Mouse (Mus musculus): ENCODE results near the gene Slc5a4a. TPM values are rescaled to one million over a fixed set of nuclear protein-coding genes. Genes with fewer than 3 reads are reported as not detected.

Slc5a4a gene
- total RNA-seq, 2 experiments from 2014 or later: not detected

GRCm38 (mm10) chr10:76214161-76214560, 66.9 kb downstream of the Slc5a4a start:
- intact Hi-C loops (cut with DNase I): no loop called here
- peak in 1 of 2 experiments; percentile 4 for DNase-seq

DNA sequence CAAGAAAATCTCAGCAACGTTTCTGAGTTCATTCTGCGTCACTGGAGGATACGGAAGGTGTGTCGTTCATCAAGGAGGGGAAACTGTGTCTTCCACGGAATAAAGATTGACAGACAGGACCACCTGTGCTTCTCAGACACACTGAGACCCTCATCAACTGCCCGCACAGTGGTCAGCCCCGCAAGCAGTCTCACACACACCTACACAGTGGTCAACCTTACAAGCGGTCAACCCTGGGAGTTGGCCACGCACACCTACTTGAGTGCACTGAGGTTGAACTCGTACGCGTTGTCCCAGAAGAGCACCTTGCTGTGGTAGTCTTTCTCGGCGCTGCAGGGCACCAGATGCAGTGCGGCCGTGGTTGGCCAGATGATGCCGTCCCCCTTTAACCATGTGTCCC, 69.8 kb downstream of the Slc5a4a start:
- DNase-seq: peak in 1 of 2 experiments; percentile 8
- intact Hi-C loops (cut with DNase I): no loop called here

- DNase-seq: peak in 1 of 2 experiments; percentile 2
- intact Hi-C loops (cut with DNase I): no loop called here
Measured at GRCm38 (mm10) chr10:76218240-76218639, 71.0 kb downstream of the Slc5a4a start.

DNA sequence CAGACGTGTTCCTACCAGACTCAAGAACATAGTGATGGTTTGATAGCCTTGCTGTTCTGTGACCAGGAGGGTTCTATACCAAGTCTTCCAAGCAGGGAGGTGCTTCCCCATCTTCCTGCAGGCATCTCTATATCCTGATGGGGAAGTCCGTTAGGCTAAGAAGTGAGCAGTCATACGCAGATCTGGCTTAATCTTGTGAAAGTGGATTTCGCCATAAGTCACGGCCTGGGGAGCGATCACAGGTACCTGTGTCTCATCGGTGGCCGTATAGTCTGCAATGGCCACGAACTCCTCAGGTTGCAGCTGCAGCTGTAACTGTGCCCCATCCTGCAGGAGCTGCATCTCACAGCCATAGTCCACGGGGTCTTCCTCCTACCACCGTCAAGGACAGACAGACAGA, 78.7 kb downstream of the Slc5a4a start:
- DNase-seq: no peak
- intact Hi-C loops (cut with DNase I): no loop called here

DNA sequence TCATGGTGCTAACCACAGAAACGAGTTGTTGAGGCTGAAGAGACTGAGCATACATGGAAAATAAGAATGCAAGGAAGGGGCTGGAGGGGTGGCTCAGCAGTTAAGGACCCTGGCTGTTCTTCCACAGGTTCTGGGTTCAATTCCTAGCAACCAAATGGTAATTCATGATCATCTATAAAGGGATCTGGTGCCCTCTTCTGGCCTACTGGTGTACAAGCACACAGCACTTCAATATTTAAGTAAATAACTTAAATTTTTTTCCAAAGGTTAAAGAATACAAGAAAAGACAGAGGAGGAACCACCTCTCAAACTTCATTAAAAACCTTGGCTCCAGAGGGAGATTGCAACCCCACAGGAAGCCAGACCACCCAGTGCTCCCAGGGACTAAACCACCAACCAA, 82.4 kb downstream of the Slc5a4a start:
- no peak for DNase-seq
- intact Hi-C loops (cut with DNase I): no loop called here

DNA sequence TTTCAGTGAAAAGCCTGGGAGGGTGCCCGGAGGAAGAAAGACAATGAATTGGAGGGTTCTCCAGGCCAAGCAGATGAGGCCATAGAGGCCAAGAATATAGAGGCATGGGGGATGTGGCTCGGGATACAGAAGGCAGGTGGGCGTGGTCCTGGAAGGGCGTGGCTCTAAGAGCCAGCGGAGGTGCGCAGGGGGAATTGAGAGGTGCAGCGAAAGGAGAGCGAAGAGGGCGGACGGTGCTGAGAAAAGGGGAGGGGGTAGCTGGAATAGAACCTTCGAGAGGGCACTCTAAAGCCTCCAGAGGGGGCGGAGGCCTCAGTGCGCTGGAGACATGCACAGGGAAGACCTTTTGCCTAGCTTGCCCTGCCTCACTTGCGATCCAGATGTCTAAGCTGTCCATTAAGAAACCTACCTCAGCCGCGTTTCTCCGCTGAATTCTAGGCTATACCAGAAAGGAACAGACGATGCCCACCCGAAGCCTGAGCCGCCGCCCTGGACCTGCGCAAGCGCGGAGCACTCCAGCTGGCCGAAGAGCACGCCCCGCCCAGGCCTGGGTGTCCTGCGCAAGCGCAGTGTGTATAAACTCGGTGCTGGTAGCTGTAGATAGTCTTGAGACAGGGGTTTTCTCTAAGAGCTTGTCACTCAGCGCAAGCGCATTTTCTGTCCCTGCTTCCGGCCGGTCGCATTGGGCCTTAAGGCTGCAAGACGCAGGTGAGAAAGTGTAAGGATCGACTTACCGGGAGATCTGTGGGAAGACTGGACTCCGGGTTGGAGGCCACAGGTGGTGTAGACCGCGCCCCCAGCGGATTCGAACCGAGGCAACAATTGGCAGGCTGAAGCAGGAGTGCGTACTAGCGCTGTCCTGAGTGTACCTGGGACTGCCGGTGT, 90.3 kb downstream of the Slc5a4a start, which contains the start of gene Prmt2:
Gene Prmt2, minus strand, starts transcription at position 525 of the 885 bp plus-strand sequence.
- peak; percentile 85 for DNase-seq
- intact Hi-C loops (cut with DNase I): no loop called here

Small RNA genes lying within 50 kb of the gene (microRNA-seq; reads per million reads assigned to microRNA genes)
- 0 reads per million in 2 experiments for gene Mir678

Other genes with a start within 250 kb of the Slc5a4a start
- gene Smarcb1, start 225.8 kb upstream of the Slc5a4a start, total RNA-seq (2021): 10 to 100 TPM; 10.8 to 12.2 TPM
- gene Chchd10, start 214.3 kb upstream of the Slc5a4a start, total RNA-seq (2021): 1,000 to 10,000 TPM; 1,320 to 1,585 TPM
- gene Mmp11, start 211.0 kb upstream of the Slc5a4a start, total RNA-seq (2021): 1 to 10 TPM; 2.1 to 2.3 TPM
- not detected for gene Gm867, start 206.8 kb upstream of the Slc5a4a start, total RNA-seq (2021)
- gene Vpreb3, start 204.4 kb upstream of the Slc5a4a start, total RNA-seq (2021): not detected
- gene Gm5134, start 192.9 kb upstream of the Slc5a4a start, total RNA-seq (2021): not detected
- 1 to 10 TPM; 6.5 to 7.4 TPM for gene Zfp280b, start 114.8 kb upstream of the Slc5a4a start, total RNA-seq (2021)
- gene Slc5a4b, start 36.5 kb upstream of the Slc5a4a start, total RNA-seq (2021): not detected
- 1 to 10 TPM; 1.7 to 2.7 TPM for gene Prmt2, start 90.4 kb downstream of the Slc5a4a start, total RNA-seq (2021)
- gene S100b, start 106.4 kb downstream of the Slc5a4a start, total RNA-seq (2021): 1 to 10 TPM; 1.2 to 3.5 TPM
- 1 to 10 TPM; 3.9 to 5.3 TPM for gene Dip2a, start 197.8 kb downstream of the Slc5a4a start, total RNA-seq (2021)

Measured in gastrocnemius, postnatal 36 days (tissue).